Mouse (Mus musculus) small intestine, adult 2 months (tissue): Measurements from ENCODE around the gene Qsox2.

Experiments used
- CTCF ChIP-seq: fragments of 200-500 bp; IDR thresholded peaks from 2 replicates; pipeline ENCODE4 v1.5.1; 2012; ENCODE audit warnings: low read depth, mild to moderate bottlenecking, control low read depth, inconsistent platforms, low read length, moderate library complexity, mixed read lengths; ENCODE audit not compliant: insufficient replicate concordance, insufficient read length; ENCODE audit errors: extremely low read depth
- POLR2A ChIP-seq: fragments of 200-500 bp; IDR thresholded peaks from 2 replicates; pipeline ENCODE4 v1.6.1; 2012; ENCODE audit warnings: low read depth, mild to moderate bottlenecking, control low read depth, inconsistent platforms, low read length, moderate library complexity

DNA sequence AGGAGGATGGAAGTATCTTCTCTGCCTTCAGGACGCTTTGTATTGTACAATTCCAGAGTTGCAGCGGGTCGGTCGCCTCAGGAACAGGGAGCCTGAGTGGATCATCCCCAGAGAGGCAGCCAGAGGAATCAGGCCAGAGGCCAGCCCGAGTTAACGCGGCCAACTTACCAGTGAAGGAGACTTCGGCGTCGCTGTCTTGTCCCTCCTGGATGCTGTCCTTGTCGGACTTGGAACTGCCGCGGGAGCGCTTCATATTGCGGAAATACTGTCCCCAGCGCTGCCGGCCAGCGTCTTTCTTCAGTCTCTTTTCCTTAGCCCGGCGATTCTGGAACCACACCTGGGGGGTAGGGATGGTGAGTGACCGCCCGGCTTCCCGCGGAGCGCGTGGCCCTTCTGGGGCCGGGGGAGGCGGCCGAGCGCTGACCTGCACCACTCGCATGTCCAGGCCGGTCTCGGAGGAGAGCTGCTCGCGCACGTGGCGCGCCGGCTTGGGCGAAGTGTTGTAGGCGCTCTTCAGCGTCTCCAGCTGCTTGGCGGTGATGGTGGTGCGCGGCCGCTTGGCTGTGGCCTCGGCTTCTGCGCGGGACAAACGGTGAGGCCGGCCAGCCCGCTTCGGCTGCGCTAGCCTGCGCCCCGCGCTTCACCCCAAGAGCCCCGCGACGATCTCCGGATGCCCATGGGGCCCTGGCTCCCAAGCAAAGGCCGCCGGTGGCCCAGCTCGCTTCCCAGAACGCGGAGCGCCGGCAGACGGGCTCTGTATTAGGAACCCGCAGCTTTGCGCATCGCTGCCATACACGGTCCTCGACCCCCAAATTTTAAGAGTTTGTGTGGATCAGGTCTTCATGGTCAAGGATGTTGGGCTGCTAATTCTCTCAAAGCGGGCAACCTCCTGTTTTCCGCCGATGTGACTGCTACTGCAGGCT lies 35.1 kb downstream of the Qsox2 start:
- TF ChIP-seq CTCF = no peak
- no peak for TF ChIP-seq POLR2A
